Mouse (Mus musculus) heart, postnatal 0 days (tissue): Measurements from ENCODE around the gene Doc2g. TPM values are rescaled to one million over a fixed set of nuclear protein-coding genes. Genes with fewer than 3 reads are reported as not detected.
A peak's percentile ranks its signal among the peaks of the same experiment; 100 is the strongest.

Experiments
- ATAC-seq: fragments of 200-750 bp; cut with Nextera tagmentation; 2 replicates; pipeline ENCODE4 v1.8.0; 2017; ENCODE audit warnings: low read depth, moderate number of reproducible peaks, moderate library complexity; ENCODE audit not compliant: insufficient read depth
- DNase-seq: peaks from one replicate; pipeline ENCODE4 v3.0.0-alpha.2; 2016; ENCODE audit warnings: low spot score
- H3K27ac ChIP-seq: fragments of 300-500 bp; sonication (generic); 2 replicates; pipeline ENCODE4 v1.5.1; 2014; ENCODE audit warnings: low read depth, mild to moderate bottlenecking
- H3K27me3 ChIP-seq: fragments of 300-500 bp; sonication (generic); 2 replicates; pipeline ENCODE4 v1.6.1; 2014; ENCODE audit warnings: low read length, mixed read lengths; ENCODE audit not compliant: control insufficient read depth, insufficient read depth
- H3K36me3 ChIP-seq: fragments of 300-500 bp; sonication (generic); replicated peaks from 2 replicates; pipeline ENCODE4 v1.6.1; 2014; ENCODE audit warnings: low read length, mixed read lengths; ENCODE audit not compliant: control insufficient read depth, insufficient read depth
- H3K4me1 ChIP-seq: fragments of 300-500 bp; sonication (generic); 2 replicates; pipeline ENCODE4 v1.6.1; 2014; ENCODE audit warnings: antibody characterized with exemption; ENCODE audit not compliant: control insufficient read depth, insufficient read depth
- H3K4me2 ChIP-seq: fragments of 300-500 bp; sonication (generic); 2 replicates; pipeline ENCODE4 v1.6.1; 2014; ENCODE audit warnings: low read depth, mild to moderate bottlenecking, low read length, moderate library complexity
- H3K4me3 ChIP-seq: fragments of 300-500 bp; sonication (generic); 2 replicates; pipeline ENCODE4 v1.5.1; 2014; ENCODE audit warnings: low read depth, low read length
- H3K9ac ChIP-seq: fragments of 300-500 bp; sonication (generic); replicated peaks from 2 replicates; pipeline ENCODE4 v1.6.1; 2014; ENCODE audit warnings: low read depth, low read length, mixed read lengths
- H3K9me3 ChIP-seq: fragments of 300-500 bp; sonication (generic); replicated peaks from 2 replicates; pipeline ENCODE4 v1.6.1; 2016; ENCODE audit warnings: low read length; ENCODE audit not compliant: control insufficient read depth
- CTCF ChIP-seq: IDR thresholded peaks from 2 replicates; pipeline ENCODE4 v1.5.1; 2016; ENCODE audit warnings: antibody characterized with exemption, control low read depth, low read depth
- EP300 ChIP-seq: IDR thresholded peaks from 2 replicates; pipeline ENCODE4 v1.6.1; 2016; ENCODE audit warnings: antibody characterized with exemption, low read depth
- WGBS: fragments of 180-500 bp; shearing (Covaris S2); extraction: QIAGEN DNeasy Blood & Tissue Kit; methylation state at CpG from one replicate; pipeline ENCODE4 v1.1.7; 2014; 5-methylcytosine and 5-hydroxymethylcytosine counted together
- polyA plus RNA-seq: library from polyadenylated mRNA; unstranded; fragments of >200 nt; fragmentation: Nextera tagmentation; extraction: Ambion mirVana; gene quantifications from 2 replicates; pipeline ENCODE4 v1.2.1, GENCODE M21; 2015
- total RNA-seq: library from RNA; depleted of rRNA; stranded (reverse); fragments of >200 nt; gene quantifications from 2 replicates; pipeline ENCODE4 v1.2.3, GENCODE M21; 2014; ENCODE audit warnings: low replicate concordance; rRNA removed

Doc2g gene
- total and polyA plus RNA-seq, 2 experiments from 2014 or later: 116 to 202 TPM

DNA sequence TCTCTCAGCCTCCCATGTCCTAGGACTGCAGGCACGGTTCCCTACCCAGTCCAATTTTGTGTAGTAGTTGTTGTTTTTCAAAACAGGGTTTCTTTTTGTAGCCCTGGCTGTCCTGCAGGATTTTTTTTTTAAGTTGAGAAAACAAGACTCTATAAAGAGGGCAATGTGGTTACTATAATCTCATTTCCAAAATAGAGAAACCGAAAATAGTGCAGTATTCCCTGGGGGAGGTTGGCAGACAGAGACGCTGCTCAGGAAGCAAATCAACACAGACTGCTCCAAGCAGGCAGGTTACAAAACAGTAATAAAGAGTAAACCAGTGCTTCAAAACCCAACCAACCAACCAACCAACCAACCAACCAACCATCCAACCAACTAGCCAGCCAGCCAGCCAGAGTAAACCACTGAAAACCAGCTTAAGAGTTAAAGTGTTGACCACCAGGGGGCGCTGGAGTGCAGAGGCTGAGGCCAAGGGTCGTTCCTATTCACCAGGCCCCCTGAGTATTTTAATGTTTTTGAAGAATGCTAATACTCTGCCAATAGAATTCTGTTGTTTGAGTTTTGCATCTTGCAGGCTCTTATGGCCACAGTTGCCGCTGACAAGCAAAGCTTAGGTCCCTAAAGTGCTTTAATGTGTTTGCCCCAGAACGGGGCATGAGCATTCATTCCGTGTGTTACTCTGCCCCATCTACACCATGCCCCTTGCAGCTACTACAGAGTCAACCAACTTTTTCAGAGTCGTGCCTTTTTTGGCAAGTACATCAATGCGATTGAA, 48.8 kb downstream of the Doc2g start:
- DNase-seq (no peak), ATAC-seq (no peak)
- no peaks in the 10 kb centered on the region for H3K27me3 ChIP-seq
- TF ChIP-seq CTCF (peak; percentile 82), EP300 (no peak)
- H3K36me3 ChIP-seq: no peaks in the 10 kb centered on the region
- H3K27ac ChIP-seq: no peak overlapping the region
- no peaks in the 10 kb centered on the region for H3K4me1 ChIP-seq
- H3K9ac ChIP-seq: no peak overlapping the region
- WGBS: 42% methylated on average over 10 of the region's 10 CpGs
- H3K4me2 ChIP-seq: no peak overlapping the region
- no peak overlapping the region for H3K4me3 ChIP-seq
- no peaks in the 10 kb centered on the region for H3K9me3 ChIP-seq

DNA sequence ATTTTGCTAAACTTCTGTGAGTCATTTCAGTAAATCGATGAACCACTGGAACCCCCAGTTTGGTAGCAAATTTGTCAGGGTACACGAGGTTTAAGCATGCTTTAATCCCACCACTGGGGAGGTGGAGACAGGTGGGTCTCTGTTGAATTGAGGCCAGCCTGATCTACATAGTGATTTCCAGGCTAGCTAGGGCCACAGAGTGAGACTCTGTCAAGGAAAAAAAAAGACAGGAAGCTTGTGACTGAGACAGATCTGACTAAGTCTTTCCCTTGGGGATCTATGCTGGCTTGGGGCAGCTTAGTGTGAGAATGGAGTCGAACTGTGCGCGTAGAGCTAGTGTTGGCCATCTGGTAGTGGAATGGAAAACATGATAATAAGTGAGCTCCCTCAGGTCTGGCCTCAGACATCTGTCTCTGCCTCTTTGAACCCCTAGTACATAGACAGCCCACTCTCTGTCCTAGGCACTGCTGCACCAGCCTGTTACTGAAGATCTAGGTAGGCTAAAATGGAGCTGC, 49.5 kb downstream of the Doc2g start:
- Histone ChIP-seq H3K36me3 (no peaks in the 10 kb centered on the region), H3K27ac (no peak overlapping the region), H3K4me2 (no peak overlapping the region), H3K4me1 (no peaks in the 10 kb centered on the region), H3K9me3 (no peaks in the 10 kb centered on the region), H3K27me3 (no peaks in the 10 kb centered on the region), H3K4me3 (no peak overlapping the region), H3K9ac (no peak overlapping the region)
- ATAC-seq (no peak), DNase-seq (no peak)
- no peak for TF ChIP-seq CTCF
- 62% methylated on average over 5 of the region's 5 CpGs for WGBS

DNA sequence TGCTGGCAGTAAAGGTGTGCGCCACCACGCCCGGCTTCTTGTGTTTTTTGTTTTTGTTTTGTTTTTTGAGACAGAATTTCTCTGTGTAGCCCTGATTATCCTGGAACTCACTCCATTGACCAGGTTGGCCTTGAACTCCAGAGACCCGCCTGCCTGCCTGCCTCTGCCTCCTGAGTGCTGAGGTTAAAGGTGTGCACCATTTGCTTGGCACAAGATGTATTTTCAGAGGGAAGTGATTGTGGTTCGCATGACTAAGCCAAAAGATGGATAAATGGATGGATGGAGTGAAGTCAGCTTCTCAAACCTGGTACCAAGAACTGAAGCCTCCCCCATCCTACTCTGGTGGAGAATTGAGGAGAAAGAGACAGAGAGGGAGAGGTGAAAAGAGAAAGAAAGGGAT, 51.5 kb downstream of the Doc2g start:
- WGBS: 88% methylated on average over 5 of the region's 5 CpGs
- Histone ChIP-seq H3K4me3 (no peak overlapping the region), H3K36me3 (no peaks in the 10 kb centered on the region), H3K4me2 (no peak overlapping the region), H3K9ac (no peak overlapping the region), H3K27ac (no peak overlapping the region), H3K4me1 (no peaks in the 10 kb centered on the region), H3K27me3 (no peaks in the 10 kb centered on the region), H3K9me3 (no peaks in the 10 kb centered on the region)
- ATAC-seq: no peak
- TF ChIP-seq EP300: no peak
- TF ChIP-seq CTCF: no peak
- DNase-seq: no peak

DNA sequence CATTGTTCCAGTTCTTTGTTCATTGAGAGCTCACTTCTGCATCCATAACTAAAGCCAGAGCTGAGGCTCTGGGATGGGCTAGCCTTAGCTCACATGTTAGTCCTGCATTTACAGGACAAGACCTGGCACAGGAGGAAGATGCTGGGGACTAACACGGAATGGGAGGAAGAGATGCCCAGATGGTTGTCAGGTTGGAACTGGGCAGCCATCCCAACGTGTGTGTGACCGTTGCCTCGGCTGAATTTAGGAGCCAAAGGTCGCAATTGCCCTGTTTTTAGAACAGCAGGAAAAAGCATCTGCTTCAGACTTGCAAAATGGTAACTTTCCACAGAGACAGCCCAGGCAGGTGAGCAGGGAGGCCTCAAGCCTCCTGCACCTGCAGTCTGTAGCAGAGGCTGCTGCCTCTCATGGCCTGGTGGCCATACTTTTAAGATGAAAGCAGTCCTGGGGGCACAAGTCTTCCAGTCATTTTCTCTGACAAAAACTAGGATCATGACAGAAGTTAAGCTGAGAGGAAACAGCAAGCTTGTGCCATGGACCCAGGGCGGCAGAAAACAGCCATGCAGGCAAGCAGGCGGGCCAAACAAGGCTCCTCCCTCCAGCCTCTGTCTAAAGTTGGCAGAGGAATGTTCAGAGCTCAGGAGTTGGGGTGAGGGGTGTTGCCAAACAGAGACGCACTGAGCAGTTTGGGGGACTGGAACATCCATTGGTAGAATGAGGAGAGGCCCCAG, 52.3 kb downstream of the Doc2g start:
- Histone ChIP-seq H3K4me3 (no peak overlapping the region), H3K4me2 (no peak overlapping the region), H3K27ac (no peak overlapping the region), H3K9ac (no peak overlapping the region), H3K4me1 (no peaks in the 10 kb centered on the region), H3K27me3 (no peaks in the 10 kb centered on the region), H3K36me3 (no peaks in the 10 kb centered on the region), H3K9me3 (no peaks in the 10 kb centered on the region)
- no peak for DNase-seq
- 64% methylated on average over 8 of the region's 8 CpGs for WGBS
- TF ChIP-seq CTCF: no peak
- no peak for TF ChIP-seq EP300
- no peak for ATAC-seq

DNA sequence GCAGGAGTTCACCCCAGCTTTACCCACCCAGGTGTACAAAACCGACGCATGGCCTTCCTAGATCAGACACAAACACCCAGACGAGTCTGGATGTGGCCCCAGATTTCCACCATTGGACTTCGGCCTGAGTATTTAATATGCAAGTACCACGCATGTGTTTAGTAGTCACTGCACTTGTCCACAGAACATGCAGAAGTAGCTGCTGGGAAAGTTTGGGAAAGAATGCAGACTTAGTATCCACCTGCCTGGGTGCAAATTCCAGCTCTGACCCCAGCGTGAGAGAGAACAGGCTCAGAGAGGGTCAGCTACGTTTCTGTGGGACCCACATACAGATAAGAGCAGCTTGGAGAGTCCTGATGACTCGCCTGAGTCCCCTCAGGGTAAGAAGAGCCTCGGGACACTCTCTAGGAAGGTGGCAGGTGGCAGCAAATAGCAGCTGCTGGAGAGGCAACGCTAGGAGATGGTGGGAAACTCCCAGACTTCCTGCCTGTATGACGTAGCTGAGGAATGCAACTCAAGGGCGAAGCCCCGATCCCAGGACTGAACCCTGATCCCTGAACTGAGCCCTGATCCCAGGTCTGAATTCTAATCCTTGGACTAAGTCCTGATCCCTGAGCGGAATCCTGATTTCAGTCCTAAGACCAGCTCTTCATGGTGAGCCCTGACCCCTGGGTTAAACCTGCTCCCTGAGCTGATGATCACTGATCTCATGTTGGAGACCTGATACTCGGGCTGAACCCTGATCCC, 53.0 kb downstream of the Doc2g start:
- H3K27me3 ChIP-seq: no peaks in the 10 kb centered on the region
- no peaks in the 10 kb centered on the region for H3K4me1 ChIP-seq
- ATAC-seq (0 out of 2 replicates have a peak, but pooled peaks have one; percentile 3), DNase-seq (no peak)
- H3K4me2 ChIP-seq: no peak overlapping the region
- H3K9ac ChIP-seq: no peak overlapping the region; the same call in 1 of the 2 replicates
- no peaks in the 10 kb centered on the region for H3K9me3 ChIP-seq
- WGBS: 47% methylated on average over 15 of the region's 15 CpGs
- H3K27ac ChIP-seq: no peak overlapping the region
- H3K4me3 ChIP-seq: no peak overlapping the region
- TF ChIP-seq CTCF (no peak), EP300 (no peak)
- H3K36me3 ChIP-seq: no peaks in the 10 kb centered on the region

Other genes starting within 250 kb of the Doc2g start
Only the 30 nearest of the 32 such genes appear.
- 36.3 and 37.6 TPM in 2 replicates for gene Chka, start 151.5 kb upstream of the Doc2g start, total RNA-seq
- gene Chka, start 151.5 kb upstream of the Doc2g start, polyA plus RNA-seq: 13.3 and 13.6 TPM in 2 replicates
- gene Tcirg1, start 96.2 kb upstream of the Doc2g start, total RNA-seq: 32.1 and 44.9 TPM in 2 replicates
- gene Tcirg1, start 96.2 kb upstream of the Doc2g start, polyA plus RNA-seq: 12.8 and 14.1 TPM in 2 replicates
- 506 and 520 TPM in 2 replicates for gene Ndufs8, start 90.5 kb upstream of the Doc2g start, total RNA-seq
- gene Ndufs8, start 90.5 kb upstream of the Doc2g start, polyA plus RNA-seq: 681 and 696 TPM in 2 replicates
- 1.9 and 2.1 TPM in 2 replicates for gene Aldh3b1, start 73.5 kb upstream of the Doc2g start, total RNA-seq
- gene Aldh3b1, start 73.5 kb upstream of the Doc2g start, polyA plus RNA-seq: 3.1 and 3.2 TPM in 2 replicates
- gene Unc93b1, start 68.1 kb upstream of the Doc2g start, total RNA-seq: 11.9 and 29.6 TPM in 2 replicates
- 15.5 and 18.1 TPM in 2 replicates for gene Unc93b1, start 68.1 kb upstream of the Doc2g start, polyA plus RNA-seq
- not detected in 2 replicates for gene Aldh3b3, start 44.7 kb upstream of the Doc2g start, total RNA-seq
- 0.22 and 0.29 TPM in 2 replicates for gene Aldh3b3, start 44.7 kb upstream of the Doc2g start, polyA plus RNA-seq
- 3.9 TPM in 1 of 2 replicates, not detected in the other for gene Aldh3b2, start 31.0 kb upstream of the Doc2g start, total RNA-seq
- gene Aldh3b2, start 31.0 kb upstream of the Doc2g start, polyA plus RNA-seq: 0.18 TPM in 2 replicates
- 32.3 and 74.8 TPM in 2 replicates for gene Acy3, start 16.7 kb upstream of the Doc2g start, total RNA-seq
- gene Acy3, start 16.7 kb upstream of the Doc2g start, polyA plus RNA-seq: 21.5 and 22.6 TPM in 2 replicates
- gene Tbx10, start 10.6 kb upstream of the Doc2g start, total RNA-seq: not detected in 2 replicates
- gene Tbx10, start 10.6 kb upstream of the Doc2g start, polyA plus RNA-seq: not detected in 2 replicates
- 110 and 175 TPM in 2 replicates for gene Nudt8, start 2.7 kb upstream of the Doc2g start, total RNA-seq
- 131 and 138 TPM in 2 replicates for gene Nudt8, start 2.7 kb upstream of the Doc2g start, polyA plus RNA-seq
- gene Gm49405, start 2.7 kb upstream of the Doc2g start, total RNA-seq: 4.0 and 7.0 TPM in 2 replicates
- gene Gm49405, start 2.7 kb upstream of the Doc2g start, polyA plus RNA-seq: 3.6 and 4.0 TPM in 2 replicates
- gene Ndufv1, start 9.5 kb downstream of the Doc2g start, total RNA-seq: 910 and 941 TPM in 2 replicates
- 1,083 and 1,090 TPM in 2 replicates for gene Ndufv1, start 9.5 kb downstream of the Doc2g start, polyA plus RNA-seq
- 266 and 311 TPM in 2 replicates for gene Gstp1, start 34.7 kb downstream of the Doc2g start, total RNA-seq
- 440 and 449 TPM in 2 replicates for gene Gstp1, start 34.7 kb downstream of the Doc2g start, polyA plus RNA-seq
- 4.5 and 9.7 TPM in 2 replicates for gene Gstp2, start 42.7 kb downstream of the Doc2g start, total RNA-seq
- 17.0 and 22.7 TPM in 2 replicates for gene Gstp2, start 42.7 kb downstream of the Doc2g start, polyA plus RNA-seq
- not detected in 2 replicates for gene Gstp3, start 56.3 kb downstream of the Doc2g start, total RNA-seq
- gene Gstp3, start 56.3 kb downstream of the Doc2g start, polyA plus RNA-seq: not detected in 2 replicates
- gene Cabp2, start 78.3 kb downstream of the Doc2g start, total RNA-seq: not detected in 2 replicates
- not detected in 2 replicates for gene Cabp2, start 78.3 kb downstream of the Doc2g start, polyA plus RNA-seq
- 63.2 and 67.3 TPM in 2 replicates for gene Cdk2ap2, start 93.9 kb downstream of the Doc2g start, total RNA-seq
- 46.8 and 59.6 TPM in 2 replicates for gene Cdk2ap2, start 93.9 kb downstream of the Doc2g start, polyA plus RNA-seq
- gene Pitpnm1, start 96.7 kb downstream of the Doc2g start, total RNA-seq: 26.2 and 47.3 TPM in 2 replicates
- gene Pitpnm1, start 96.7 kb downstream of the Doc2g start, polyA plus RNA-seq: 17.9 and 21.9 TPM in 2 replicates
- gene Aip, start 122.5 kb downstream of the Doc2g start, total RNA-seq: 21.4 and 23.8 TPM in 2 replicates
- gene Aip, start 122.5 kb downstream of the Doc2g start, polyA plus RNA-seq: 61.7 and 66.2 TPM in 2 replicates
- not detected in 2 replicates for gene Gpr152, start 136.5 kb downstream of the Doc2g start, total RNA-seq
- gene Gpr152, start 136.5 kb downstream of the Doc2g start, polyA plus RNA-seq: 0.03 TPM in 2 replicates
- gene Cabp4, start 140.7 kb downstream of the Doc2g start, total RNA-seq: not detected in 2 replicates
- gene Cabp4, start 140.7 kb downstream of the Doc2g start, polyA plus RNA-seq: 0.07 and 0.11 TPM in 2 replicates
- gene Coro1b, start 145.3 kb downstream of the Doc2g start, total RNA-seq: 120 and 144 TPM in 2 replicates
- gene Coro1b, start 145.3 kb downstream of the Doc2g start, polyA plus RNA-seq: 97.2 and 102 TPM in 2 replicates
- 13.5 TPM in 1 of 2 replicates, not detected in the other for gene Ptprcap, start 150.3 kb downstream of the Doc2g start, total RNA-seq
- 0.46 and 1.1 TPM in 2 replicates for gene Ptprcap, start 150.3 kb downstream of the Doc2g start, polyA plus RNA-seq
- 34.2 and 62.0 TPM in 2 replicates for gene Rps6kb2, start 160.0 kb downstream of the Doc2g start, total RNA-seq
- gene Rps6kb2, start 160.0 kb downstream of the Doc2g start, polyA plus RNA-seq: 32.9 and 35.2 TPM in 2 replicates
- gene Carns1, start 172.2 kb downstream of the Doc2g start, total RNA-seq: 40.3 and 119 TPM in 2 replicates
- gene Carns1, start 172.2 kb downstream of the Doc2g start, polyA plus RNA-seq: 20.6 and 23.8 TPM in 2 replicates
- 5.2 TPM in 1 of 2 replicates, not detected in the other for gene Tbc1d10c, start 188.0 kb downstream of the Doc2g start, total RNA-seq
- 2.7 and 4.4 TPM in 2 replicates for gene Tbc1d10c, start 188.0 kb downstream of the Doc2g start, polyA plus RNA-seq
- 808 and 961 TPM in 2 replicates for gene Ppp1ca, start 188.8 kb downstream of the Doc2g start, total RNA-seq
- gene Ppp1ca, start 188.8 kb downstream of the Doc2g start, polyA plus RNA-seq: 738 and 763 TPM in 2 replicates
- gene Rad9a, start 198.3 kb downstream of the Doc2g start, total RNA-seq: 9.5 and 12.3 TPM in 2 replicates
- gene Rad9a, start 198.3 kb downstream of the Doc2g start, polyA plus RNA-seq: 9.5 and 9.7 TPM in 2 replicates
- 3.4 and 14.7 TPM in 2 replicates for gene Clcf1, start 210.9 kb downstream of the Doc2g start, total RNA-seq
- gene Clcf1, start 210.9 kb downstream of the Doc2g start, polyA plus RNA-seq: 0.67 and 0.91 TPM in 2 replicates
- gene AC109138.7, start 211.0 kb downstream of the Doc2g start, total RNA-seq: not detected in 2 replicates
- gene AC109138.7, start 211.0 kb downstream of the Doc2g start, polyA plus RNA-seq: not detected in 2 replicates